Mouse (Mus musculus): ENCODE measurements around the gene Thsd4. TPM values are rescaled to one million over a fixed set of nuclear protein-coding genes. Genes with fewer than 3 reads are reported as not detected.

The Thsd4 gene
- 6.6 TPM in 2 replicates for polyA plus RNA-seq (2015; fragmentation: Nextera tagmentation; extraction: Ambion mirVana)

GRCm38 (mm10) chr9:60521806-60522264 is at the start of gene Thsd4:
Gene Thsd4 (minus strand): TSS chr9:60522046.

GRCm38 (mm10) chr9:59960559-59960958 is 561.3 kb downstream of the Thsd4 start, which contains the start of gene Nr2e3:
Gene Nr2e3 (minus strand): TSS chr9:59960659.

Other genes with a start within 250 kb of the Thsd4 start
- 72.1 TPM in 2 replicates for gene Lrrc49, start 166.1 kb upstream of the Thsd4 start, polyA plus RNA-seq (2015; fragmentation: Nextera tagmentation; extraction: Ambion mirVana)
- gene Larp6, start 190.9 kb upstream of the Thsd4 start, polyA plus RNA-seq (2015; fragmentation: Nextera tagmentation; extraction: Ambion mirVana) = 33.3 and 34.7 TPM in 2 replicates

Measured in neural tube, postnatal 0 days (tissue).